Mouse (Mus musculus) spleen, adult 18-20 months (tissue): ENCODE results near the gene Zfp646.
A peak's percentile ranks its signal among the peaks of the same experiment; 100 is the strongest.
"Not testable (repeated sequence)": the region's sequence is repeated elsewhere in the genome, so short reads cannot be mapped to it uniquely, and the experiment has no call there.

Experiments
- DNase-seq, 2 experiments: peaks; one replicate each; pipeline ENCODE4 v3.0.0; 2022; ENCODE audit warnings: mixed read lengths in 2 of 2

Gene Zfp646

DNA sequence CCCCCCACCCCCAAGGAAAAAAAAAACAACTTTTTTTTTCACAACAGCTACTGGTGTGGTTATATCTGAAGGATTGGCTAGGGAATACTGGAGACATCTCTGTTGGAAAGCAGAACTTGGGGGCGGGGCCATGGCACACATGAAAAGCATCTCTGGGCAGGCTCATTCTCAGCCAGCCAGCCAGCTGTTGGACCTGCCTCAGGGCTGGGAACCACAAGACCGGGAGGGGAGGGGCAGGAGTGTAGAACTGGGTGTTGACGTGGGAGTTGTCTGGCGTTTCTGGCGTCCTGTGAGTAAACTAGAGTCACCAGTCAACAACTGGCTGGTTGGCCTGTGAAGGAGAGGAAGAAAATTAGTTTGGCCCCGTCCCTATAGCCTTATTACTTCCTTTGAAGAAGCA lies 9.9 kb downstream of the Zfp646 start:
- no peak for DNase-seq

GRCm38 (mm10) chr7:127886551-127886950 lies 10.5 kb downstream of the Zfp646 start:
- DNase-seq, result no peak

DNA sequence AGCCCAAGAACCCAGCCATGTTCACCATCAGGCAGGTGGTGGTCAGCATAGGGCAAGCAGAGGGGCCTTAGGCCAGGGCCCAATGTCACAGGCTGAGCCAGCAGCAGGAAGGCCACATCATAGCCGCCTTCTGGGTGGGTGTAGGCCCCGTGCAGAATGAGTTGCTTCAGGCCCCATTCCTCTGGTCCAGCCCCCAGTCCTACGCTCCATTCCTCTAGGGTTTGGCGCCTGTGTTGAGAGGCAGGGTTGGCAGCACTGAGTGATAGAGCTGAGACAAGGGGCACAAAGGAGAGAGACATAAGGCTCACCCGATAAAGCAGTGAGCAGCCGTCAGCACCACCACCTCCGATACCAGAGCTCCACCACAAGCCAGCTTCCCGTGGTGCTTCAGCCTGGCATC lies 11.2 kb downstream of the Zfp646 start:
- no peak for DNase-seq

DNA sequence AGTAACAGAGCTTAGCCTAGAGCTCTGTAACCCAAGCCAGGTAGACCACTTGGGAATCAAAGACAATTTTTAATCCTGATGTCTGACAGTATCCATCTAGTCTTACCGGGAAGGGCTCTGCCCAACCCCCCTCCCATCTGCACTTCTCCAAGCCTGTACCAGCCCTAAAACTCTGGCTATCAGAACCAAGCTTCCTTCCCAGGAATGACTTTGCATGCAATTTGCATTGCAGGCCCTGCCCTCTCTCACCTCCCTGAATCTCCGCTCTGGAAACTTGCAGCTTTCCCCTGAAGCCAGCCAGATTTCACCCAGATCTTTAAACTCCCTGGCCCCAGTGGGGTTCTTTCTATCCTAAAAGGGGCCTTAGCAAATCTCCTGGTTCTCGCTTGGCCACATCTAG lies 11.8 kb downstream of the Zfp646 start:
- DNase-seq, result no peak

GRCm38 (mm10) chr7:127888821-127889220 lies 12.8 kb downstream of the Zfp646 start:
- DNase-seq, result no peak

DNA sequence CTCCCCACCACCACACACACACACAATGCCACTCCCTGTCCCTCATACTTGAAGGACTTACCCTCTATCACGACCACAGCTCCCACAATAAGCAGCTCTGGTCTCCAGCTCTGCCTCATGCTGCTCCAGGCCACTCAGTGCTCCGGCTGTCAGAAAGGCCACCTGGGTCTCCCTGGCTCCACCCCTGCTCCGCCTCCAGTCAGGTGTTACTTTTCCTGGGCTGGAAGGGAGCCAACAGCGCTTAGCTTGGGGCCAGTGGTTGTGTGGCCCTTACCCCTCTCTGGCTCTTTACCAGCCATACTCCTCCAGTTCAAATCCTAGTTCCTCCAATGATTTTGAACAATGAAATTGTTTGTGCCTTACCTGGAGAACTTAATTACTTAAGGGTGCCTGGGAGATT lies 14.8 kb downstream of the Zfp646 start, which contains the start of gene Prss53:
Gene Prss53 (minus strand): TSS at position 173 of the 400 bp plus-strand sequence.
- DNase-seq, result no peak

DNA sequence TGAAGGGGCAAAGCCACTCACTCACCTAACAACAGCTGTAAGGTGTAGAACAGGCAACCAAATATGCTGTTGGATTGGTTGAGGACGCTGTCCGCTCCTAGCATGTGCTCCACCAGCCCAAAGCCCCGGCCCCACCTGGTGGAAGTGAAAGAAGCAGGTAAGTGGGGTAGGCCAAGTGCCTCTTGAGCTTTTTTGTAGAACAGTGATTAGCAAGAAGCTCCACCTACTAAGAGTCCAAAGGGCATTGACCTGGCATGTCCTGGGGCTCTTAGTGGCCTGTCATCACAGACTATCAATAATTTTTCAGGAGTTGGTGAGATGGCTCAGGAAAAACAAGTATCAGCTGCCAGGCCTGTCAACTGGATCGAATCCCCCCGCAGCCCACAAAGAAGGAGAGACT lies 18.5 kb downstream of the Zfp646 start:
- DNase-seq, result no peak

DNA sequence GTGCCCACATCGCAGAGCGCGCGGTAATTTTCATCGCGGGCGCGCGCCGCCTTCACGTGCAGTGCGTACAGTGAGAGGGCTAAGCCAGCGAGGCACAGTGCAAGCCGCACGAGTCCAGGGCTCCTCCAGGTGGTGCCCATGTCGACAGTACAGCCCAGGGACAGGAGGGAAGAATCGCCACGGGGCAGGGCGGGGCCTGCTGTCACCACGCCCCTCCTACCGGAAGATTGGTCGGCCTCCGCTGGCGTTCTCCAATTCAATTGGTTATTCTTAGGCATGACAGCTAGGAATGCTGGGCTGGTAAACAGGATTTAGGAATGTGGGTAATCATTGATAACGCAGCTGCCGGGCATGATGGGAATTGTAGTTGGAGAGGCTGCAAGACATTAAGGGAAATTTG lies 19.4 kb downstream of the Zfp646 start, which contains the start of the genes Gm21974 and Vkorc1:
Gene Gm21974 (minus strand): TSS at position 13 of the 400 bp plus-strand sequence.
Gene Vkorc1 (minus strand): TSS at position 176 of the 400 bp plus-strand sequence.
- peak; percentile 85 to 93 for DNase-seq

DNA sequence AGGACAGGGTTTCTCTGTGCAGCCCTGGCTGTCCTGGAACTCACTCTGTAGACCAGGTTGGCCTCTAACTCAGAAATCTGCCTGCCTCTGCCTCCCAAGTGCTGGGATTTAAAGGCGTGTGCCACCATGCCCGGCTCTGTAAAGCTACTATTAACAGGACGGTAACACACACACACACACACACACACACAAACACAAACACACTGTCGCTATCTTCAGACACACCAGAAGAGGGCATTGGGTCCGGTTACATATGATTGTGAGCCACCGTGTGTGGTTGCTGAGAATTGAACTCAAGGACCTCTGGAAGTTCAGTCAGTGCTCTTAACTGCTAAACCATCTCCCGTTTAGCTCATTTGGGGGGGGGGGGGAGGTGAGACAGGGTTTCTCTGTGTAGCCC lies 19.9 kb downstream of the Zfp646 start:
- not testable (repeated sequence) for DNase-seq

GRCm38 (mm10) chr7:127896384-127896783 lies 20.4 kb downstream of the Zfp646 start:
- peak; percentile 45 to 71 for DNase-seq

- DNase-seq, result no peak
These were observed 21.5 kb downstream of the Zfp646 start for GRCm38 (mm10) chr7:127897542-127897941.

DNA sequence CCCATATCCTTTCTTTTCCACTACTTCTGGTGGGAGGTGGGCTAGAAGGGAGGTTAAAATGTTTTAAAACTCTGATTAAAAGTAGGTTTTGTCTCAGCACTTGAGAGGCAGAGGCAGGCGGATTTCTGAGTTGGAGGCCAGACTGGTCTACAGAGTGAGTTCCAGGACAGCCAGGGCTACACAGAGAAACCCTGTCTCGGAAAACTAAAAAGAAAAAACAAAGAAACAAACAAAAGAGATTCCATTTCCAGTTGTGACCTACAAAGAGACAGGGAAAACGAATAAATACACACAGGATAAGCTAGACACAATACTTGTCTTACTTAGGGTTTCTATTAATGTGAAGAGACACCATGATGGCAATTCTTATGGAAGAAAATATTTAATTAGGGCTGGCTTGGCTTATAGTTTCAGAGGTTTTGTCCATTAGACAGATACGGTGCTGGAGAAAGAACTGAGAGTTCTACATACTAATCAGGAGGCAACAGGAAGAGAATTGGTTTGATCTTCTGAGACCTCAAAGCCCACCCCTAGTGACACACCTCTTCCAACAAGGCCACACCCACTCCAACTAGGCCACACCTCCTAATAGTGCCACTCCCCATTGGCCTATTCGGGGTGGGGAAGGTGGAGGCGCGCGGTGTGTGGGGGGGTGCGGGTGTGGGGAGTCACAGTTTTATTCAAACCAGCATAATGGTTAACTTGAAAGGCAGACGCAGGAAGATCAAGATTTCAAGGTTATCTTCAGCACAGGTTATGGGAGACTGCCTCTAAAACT lies 22.3 kb downstream of the Zfp646 start:
- no peak for DNase-seq

GRCm38 (mm10) chr7:127899997-127900396 lies 24.0 kb downstream of the Zfp646 start:
- no peak for DNase-seq

DNA sequence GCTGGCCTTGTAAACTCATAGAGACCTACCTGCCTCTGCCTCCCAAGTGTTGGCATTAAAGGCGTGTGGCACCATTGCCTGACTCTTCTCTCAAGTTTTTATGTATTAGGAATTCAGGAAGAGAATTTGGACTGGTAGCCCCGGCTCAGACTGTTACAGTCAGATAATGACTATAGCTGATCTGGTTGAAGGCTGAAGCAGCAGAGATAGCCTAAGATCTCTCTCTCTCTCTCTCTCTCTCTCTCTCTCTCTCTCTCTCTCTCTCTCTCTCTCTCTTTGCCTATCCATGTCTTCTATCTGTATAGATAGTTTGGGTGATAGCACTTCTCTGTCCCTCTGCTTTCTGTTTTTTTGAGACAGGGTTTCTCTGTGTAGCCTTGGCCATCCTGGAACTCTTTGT lies 25.8 kb downstream of the Zfp646 start:
- no peak for DNase-seq

DNA sequence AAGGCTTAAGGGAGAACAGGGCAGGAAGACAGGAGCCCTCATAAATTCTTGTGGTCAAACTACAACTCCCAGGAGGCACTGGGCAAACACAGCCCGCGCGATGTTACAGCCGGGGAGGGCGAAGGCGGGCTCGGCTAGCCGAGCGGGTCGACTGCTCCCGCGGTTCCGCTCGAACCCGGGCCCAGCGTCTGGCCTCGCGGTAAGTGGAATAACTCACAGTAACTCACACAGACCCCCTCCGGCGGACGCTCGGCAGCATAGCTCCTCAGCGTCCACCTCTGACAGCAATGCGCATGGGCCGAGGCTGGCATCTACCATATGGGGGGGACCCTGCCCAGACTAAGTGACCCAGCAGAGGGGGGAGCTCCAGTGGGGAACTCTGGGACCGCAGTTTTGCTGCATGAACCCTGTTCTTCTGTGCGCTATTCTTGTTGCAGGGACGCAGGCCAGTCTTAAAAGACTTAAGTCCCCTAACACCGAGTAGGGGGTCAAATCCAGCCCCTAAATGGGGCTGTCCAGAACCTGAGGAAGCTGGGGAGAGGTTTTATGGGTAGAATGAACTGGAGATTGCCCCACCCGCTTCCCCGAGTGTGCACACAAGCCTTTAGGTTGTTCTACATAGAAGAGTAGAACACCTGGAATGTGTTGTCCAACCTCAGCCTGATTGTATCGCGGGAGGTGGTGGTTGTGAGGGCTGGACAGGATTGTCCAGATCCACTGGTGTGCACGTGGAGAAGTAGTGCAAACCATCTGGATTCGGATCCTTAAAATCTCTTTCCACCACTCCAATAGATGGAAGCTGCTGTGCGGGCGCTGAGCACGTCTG lies 28.2 kb downstream of the Zfp646 start, which contains the start of gene Bckdk:
Gene Bckdk (plus strand): TSS at position 112 of the 826 bp plus-strand sequence.
- peak; percentile 58 to 70 for DNase-seq

GRCm38 (mm10) chr7:127907939-127908338 lies 31.9 kb downstream of the Zfp646 start:
- no peak for DNase-seq

GRCm38 (mm10) chr7:127908656-127909055 lies 32.6 kb downstream of the Zfp646 start:
- no peak for DNase-seq

DNA sequence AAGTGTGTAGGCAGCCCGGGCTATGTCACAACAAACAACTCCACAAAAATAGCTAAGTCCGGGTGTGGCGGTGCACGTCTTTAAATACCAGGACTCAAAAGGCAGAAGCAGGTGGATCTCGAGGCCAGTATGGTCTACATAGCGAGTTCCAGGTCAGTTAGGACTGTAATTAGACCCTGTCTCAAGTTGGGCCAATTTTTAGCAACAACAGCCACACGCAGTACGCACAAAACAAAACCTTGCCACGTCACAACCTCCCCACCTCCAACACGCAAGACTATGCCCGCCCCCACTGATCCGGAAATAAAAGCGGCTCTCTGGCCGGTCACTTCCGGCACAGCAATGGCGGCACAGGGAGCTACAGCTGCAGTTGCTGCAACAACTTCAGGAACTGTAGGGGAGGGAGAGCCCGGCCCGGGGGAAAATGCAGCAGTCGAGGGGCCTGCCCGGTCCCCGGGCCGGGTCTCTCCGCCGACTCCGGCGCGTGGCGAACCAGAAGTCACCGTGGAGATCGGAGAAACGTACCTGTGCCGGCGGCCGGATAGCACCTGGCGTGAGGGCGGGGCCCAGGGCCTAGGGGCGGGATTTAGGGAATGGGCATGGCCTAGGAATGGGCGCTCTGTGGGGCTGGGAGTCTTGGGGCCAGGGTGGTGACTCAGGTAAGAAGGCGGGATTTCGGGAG lies 36.3 kb downstream of the Zfp646 start, which contains the start of gene Kat8:
Gene Kat8 (plus strand): TSS at position 327 of the 682 bp plus-strand sequence.
- peak; percentile 69 to 79 for DNase-seq

DNA sequence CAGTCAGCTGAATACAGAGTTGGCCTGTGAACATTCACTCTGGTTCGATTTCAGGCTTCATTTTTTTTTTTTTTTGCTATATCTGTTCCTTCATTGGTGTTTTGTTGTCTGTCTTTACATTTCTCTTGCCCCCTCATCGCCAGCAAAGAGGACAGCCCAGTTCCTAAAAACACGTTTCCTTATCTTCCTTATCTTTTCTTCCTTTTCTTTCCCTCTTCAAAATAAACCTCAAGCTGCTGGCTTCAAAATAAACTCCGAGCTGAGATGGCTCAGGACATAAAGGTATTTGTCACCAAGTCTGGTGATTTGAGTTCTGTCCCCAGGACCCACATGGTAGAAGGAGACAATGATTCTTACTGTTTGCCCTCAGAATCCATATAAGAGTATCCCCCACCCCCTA lies 36.9 kb downstream of the Zfp646 start:
- DNase-seq, result no peak

DNA sequence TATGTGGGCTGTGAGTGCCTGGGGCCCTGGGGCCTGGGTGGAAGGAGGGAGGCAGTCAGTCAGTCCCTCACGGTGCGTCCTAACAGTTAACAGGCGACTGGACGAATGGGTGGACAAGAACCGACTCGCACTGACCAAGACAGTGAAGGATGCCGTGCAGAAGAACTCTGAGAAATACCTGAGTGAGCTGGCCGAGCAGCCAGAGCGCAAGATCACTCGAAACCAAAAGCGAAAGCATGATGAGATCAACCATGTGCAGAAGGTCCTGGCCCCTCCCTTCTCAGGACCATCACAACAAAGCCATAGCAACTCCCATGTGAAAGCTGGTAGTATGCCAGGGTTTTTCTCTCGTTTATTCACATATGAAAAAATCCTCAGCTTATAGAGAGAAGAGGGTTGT lies 39.3 kb downstream of the Zfp646 start:
- DNase-seq, result no peak

- DNase-seq, result peak in 1 of 2 experiments; percentile 70
These were observed 42.2 kb downstream of the Zfp646 start for GRCm38 (mm10) chr7:127918203-127918602.

DNA sequence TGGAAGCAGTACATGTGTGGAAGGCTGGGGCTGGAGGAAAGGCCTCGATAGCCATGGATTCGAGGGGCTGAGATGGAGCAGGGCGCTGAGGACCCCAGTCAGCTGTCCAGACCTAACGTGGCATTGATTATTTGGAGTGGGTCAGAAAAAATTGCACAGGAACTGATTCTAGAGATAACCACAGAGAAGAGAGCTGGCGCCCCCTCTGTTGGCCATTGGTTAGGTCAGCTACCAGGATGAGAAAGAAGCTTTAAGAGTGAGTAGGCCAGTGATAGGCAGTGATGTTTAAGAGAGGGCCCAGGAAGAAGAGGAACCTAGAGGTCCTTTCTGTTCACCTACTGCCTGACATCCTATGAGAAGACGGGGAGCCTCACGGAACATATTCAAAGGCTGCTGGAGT lies 43.3 kb downstream of the Zfp646 start:
- peak in 1 of 2 experiments; percentile 33 for DNase-seq

- DNase-seq, result no peak
These were observed 45.5 kb downstream of the Zfp646 start for GRCm38 (mm10) chr7:127921516-127921915.
